Mouse (Mus musculus) intestine, postnatal 0 days (tissue): ENCODE data around the gene Olfr521. TPM values are rescaled to one million over a fixed set of nuclear protein-coding genes. Genes with fewer than 3 reads are reported as not detected.

Experiments
- ATAC-seq: fragments of 200-750 bp; cut with Nextera tagmentation; 2 replicates; pipeline ENCODE4 v1.8.0; 2017; ENCODE audit warnings: mild to moderate bottlenecking, moderate TSS enrichment, moderate library complexity
- H3K27ac ChIP-seq: fragments of 300-500 bp; sonication (generic); 2 replicates; pipeline ENCODE4 v1.5.1; 2014; ENCODE audit warnings: mild to moderate bottlenecking, low read depth, low read length, moderate library complexity
- H3K27me3 ChIP-seq: fragments of 300-500 bp; sonication (generic); replicated peaks from 2 replicates; pipeline ENCODE4 v1.6.1; 2014; ENCODE audit warnings: low read length, mixed read lengths; ENCODE audit not compliant: control insufficient read depth, insufficient read depth
- H3K36me3 ChIP-seq: fragments of 300-500 bp; sonication (generic); 2 replicates; pipeline ENCODE4 v1.6.1; 2014; ENCODE audit warnings: mild to moderate bottlenecking, moderate library complexity; ENCODE audit not compliant: control insufficient read depth, insufficient read depth
- H3K4me1 ChIP-seq: fragments of 300-500 bp; sonication (generic); replicated peaks from 2 replicates; pipeline ENCODE4 v1.6.1; 2014; ENCODE audit warnings: antibody characterized with exemption, low read length, mixed read lengths; ENCODE audit not compliant: control insufficient read depth, insufficient read depth
- H3K4me2 ChIP-seq: fragments of 300-500 bp; sonication (generic); replicated peaks from 2 replicates; pipeline ENCODE4 v1.6.1; 2014; ENCODE audit warnings: low read depth, mild to moderate bottlenecking, moderate library complexity
- H3K4me3 ChIP-seq: fragments of 300-500 bp; sonication (generic); 2 replicates; pipeline ENCODE4 v1.5.1; 2014; ENCODE audit warnings: low read depth, low read length
- H3K9ac ChIP-seq: fragments of 300-500 bp; sonication (generic); 2 replicates; pipeline ENCODE4 v1.6.1; 2014; ENCODE audit warnings: mild to moderate bottlenecking, low read depth, low read length
- H3K9me3 ChIP-seq: fragments of 300-500 bp; sonication (generic); 2 replicates; pipeline ENCODE4 v1.6.1; 2016; ENCODE audit warnings: mixed run types; ENCODE audit not compliant: control insufficient read depth
- CTCF ChIP-seq: sonication (generic); IDR thresholded peaks from 2 replicates; pipeline ENCODE4 v1.5.1; 2016; ENCODE audit warnings: low read depth, mild to moderate bottlenecking, control low read depth, antibody characterized with exemption, moderate library complexity
- WGBS: fragments of 180-500 bp; shearing (Covaris S2); extraction: QIAGEN DNeasy Blood & Tissue Kit; methylation state at CpG from one replicate; pipeline ENCODE4 v1.1.7; 2014; 5-methylcytosine and 5-hydroxymethylcytosine counted together
- polyA plus RNA-seq: library from polyadenylated mRNA; unstranded; fragments of >200 nt; fragmentation: Nextera tagmentation; extraction: Ambion mirVana; gene quantifications from 2 replicates; pipeline ENCODE4 v1.2.1, GENCODE M21; 2015

Olfr521 gene
- polyA plus RNA-seq, 1 experiment from 2014 or later, result not detected

DNA sequence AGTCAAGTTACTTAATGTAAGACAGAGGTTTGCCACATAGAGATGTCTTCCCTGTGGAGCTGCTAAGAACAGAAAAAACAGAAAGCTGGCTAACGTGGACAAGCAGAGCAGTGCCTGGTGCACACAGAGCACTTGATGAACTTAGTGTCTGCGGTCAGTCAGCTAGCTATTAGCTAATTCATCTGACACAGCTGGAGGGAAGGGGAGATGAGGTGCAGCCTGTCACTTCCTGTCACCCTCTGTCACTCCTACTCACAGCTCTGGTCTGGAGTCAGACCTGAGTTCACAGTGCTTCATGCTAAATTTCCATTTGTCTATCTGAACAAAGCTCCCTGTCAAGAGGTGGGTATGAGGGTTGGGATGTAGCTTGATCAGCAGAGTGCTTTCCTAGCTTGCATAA lies 30.8 kb downstream of the Olfr521 start:
- peaks cover 7% of the 10 kb centered on the region; the same call in 1 of the 2 replicates for H3K27me3 ChIP-seq
- H3K36me3 ChIP-seq, result no peaks in the 10 kb centered on the region
- no peak overlapping the region for H3K9ac ChIP-seq
- TF ChIP-seq CTCF, result no peak
- no peak overlapping the region for H3K4me3 ChIP-seq
- no peaks in the 10 kb centered on the region for H3K9me3 ChIP-seq
- 60% methylated on average over 2 of the region's 2 CpGs for WGBS
- no peaks in the 10 kb centered on the region for H3K4me1 ChIP-seq
- no peak for ATAC-seq
- no peak overlapping the region for H3K4me2 ChIP-seq
- no peak overlapping the region for H3K27ac ChIP-seq

DNA sequence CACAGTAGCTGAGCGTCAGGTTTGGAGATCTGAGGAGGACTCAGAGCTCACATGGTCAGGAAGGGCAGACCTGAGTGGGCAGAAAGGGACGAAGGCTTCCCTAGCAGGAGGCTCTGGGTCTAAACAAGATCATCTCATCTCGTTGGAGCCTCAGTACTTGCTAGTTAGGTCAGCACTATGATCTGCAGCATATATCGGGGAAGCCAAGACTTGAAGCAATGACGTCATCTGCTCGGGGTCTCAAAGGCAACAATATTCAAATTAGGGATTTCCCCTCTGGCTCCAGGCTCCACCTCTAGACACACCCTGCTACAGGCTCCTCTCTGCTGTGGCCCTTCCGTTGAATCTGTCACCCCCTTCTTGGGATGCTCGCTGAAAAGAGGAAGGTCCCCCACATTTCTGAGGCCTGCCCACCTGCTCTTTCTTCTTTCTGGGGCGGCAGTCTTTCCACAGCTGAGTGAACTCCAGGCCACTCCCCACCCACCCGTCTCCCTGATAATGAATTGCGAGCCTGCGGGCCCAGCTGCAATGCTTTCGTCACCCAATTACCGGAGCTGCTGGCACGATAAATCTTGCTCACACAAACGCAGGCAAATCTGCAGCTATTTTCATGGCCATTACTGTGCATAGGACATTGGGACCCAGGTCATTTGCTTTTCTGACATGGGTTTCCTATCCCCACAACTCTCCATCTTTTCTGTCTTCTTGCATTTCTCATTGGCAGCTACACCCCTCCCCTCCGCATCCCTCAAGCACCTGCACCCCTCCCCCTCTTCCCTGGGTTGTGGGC lies 32.1 kb downstream of the Olfr521 start:
- WGBS, result 17% methylated on average over 17 of the region's 17 CpGs
- H3K9me3 ChIP-seq, result no peaks in the 10 kb centered on the region
- no peak overlapping the region for H3K4me2 ChIP-seq
- no peak for TF ChIP-seq CTCF
- no peak overlapping the region for H3K9ac ChIP-seq
- ATAC-seq, result no peak
- H3K4me3 ChIP-seq, result no peak overlapping the region
- H3K27ac ChIP-seq, result no peak overlapping the region
- H3K36me3 ChIP-seq, result no peaks in the 10 kb centered on the region
- H3K4me1 ChIP-seq, result no peaks in the 10 kb centered on the region
- H3K27me3 ChIP-seq, result peaks cover 7% of the 10 kb centered on the region; the same call in 1 of the 2 replicates

DNA sequence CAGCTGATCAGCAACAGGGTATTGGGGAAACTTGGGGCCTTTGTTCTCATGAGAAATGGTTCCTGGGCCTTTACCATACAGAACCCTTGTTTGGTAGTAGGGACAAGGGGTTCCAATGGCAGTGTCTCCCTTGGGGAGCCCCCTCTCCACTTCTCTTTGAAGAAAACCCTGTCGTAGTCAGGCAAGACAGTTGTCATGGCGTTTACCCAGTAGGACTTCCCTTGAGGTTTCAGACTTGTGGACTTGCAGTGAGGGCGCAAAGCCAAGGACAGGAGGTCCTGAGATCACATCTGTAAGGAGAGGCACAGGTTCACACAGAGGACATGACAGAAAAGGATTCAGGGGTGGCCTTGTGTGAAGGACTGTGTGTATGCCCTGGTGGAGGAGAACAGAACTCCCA lies 33.2 kb downstream of the Olfr521 start:
- Histone ChIP-seq H3K27me3 (peaks cover 7% of the 10 kb centered on the region; the same call in 1 of the 2 replicates), H3K27ac (no peak overlapping the region), H3K4me3 (no peak overlapping the region), H3K9me3 (no peaks in the 10 kb centered on the region), H3K36me3 (no peaks in the 10 kb centered on the region), H3K4me1 (no peaks in the 10 kb centered on the region), H3K4me2 (no peak overlapping the region), H3K9ac (no peak overlapping the region)
- ATAC-seq, result no peak
- 0 out of 2 replicates have a peak, but pooled peaks have one; percentile 1 for TF ChIP-seq CTCF
- 88% methylated on average over 3 of the region's 3 CpGs for WGBS

DNA sequence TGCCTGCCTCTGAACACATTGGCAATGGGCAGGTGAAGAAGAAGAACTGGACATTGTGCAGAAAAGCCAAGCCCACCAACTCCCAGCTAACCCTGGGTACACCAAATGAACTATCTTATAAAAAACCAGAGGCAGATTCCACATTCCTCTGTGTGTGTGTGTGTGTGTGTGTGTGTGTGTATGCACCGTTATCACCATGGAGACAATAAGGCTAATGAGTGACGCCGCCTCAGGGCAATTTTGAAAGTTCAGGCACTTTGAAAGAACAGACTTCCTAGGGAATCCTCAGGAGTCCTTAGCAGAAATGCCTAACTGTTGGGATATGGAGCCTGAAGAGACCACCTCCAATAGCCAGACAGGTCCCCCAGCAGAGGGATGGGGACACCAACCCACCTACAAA lies 34.0 kb downstream of the Olfr521 start:
- Histone ChIP-seq H3K4me1 (no peaks in the 10 kb centered on the region), H3K27ac (no peak overlapping the region), H3K9ac (no peak overlapping the region), H3K36me3 (no peaks in the 10 kb centered on the region), H3K4me2 (no peak overlapping the region), H3K4me3 (no peak overlapping the region), H3K9me3 (no peaks in the 10 kb centered on the region), H3K27me3 (peaks cover 7% of the 10 kb centered on the region; the same call in 1 of the 2 replicates)
- TF ChIP-seq CTCF, result no peak
- 76% methylated on average over 3 of the region's 3 CpGs for WGBS
- ATAC-seq, result no peak

DNA sequence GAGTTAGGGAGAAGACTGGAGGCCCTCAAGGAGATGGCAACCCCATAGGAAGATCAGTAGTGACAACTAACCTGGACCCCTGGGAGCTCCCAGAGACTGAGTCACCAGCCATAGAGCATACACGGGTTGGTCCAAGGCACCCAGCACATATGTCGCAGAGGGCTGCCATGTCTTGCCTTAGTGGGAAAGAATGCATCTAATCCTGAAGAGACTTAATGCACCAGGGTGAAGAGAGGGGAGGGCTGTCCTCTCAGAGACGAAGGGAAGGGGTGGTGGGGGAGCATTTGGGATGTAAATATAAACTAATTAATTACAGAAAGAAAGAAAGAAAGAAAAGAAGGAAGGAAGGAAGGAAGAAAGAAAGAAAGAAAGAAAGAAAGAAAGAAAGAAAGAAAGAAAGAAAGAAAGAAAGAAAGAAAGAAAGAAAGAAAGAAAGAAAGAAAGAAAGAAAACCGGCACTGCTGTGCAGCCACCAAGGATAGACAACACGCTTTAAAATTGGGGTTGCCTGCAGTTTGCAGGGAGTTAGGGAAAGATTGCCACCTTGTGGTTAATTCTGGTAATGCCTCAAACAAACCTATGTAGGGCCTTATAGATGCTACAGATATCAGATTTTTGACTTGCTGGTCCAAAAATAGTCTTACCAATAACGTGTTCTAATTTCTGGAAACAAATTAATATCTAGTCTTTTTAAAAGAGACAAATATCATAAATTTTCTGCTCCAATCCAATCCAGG lies 34.8 kb downstream of the Olfr521 start:
- H3K36me3 ChIP-seq, result no peaks in the 10 kb centered on the region
- H3K27me3 ChIP-seq, result peaks cover 7% of the 10 kb centered on the region; the same call in 1 of the 2 replicates
- no peak overlapping the region for H3K27ac ChIP-seq
- no peak overlapping the region for H3K4me2 ChIP-seq
- no peaks in the 10 kb centered on the region for H3K9me3 ChIP-seq
- H3K4me3 ChIP-seq, result no peak overlapping the region
- no peaks in the 10 kb centered on the region for H3K4me1 ChIP-seq
- peak; percentile 88 for TF ChIP-seq CTCF
- ATAC-seq, result no peak
- no peak overlapping the region for H3K9ac ChIP-seq
- 35% methylated on average over 6 of the region's 6 CpGs for WGBS

DNA sequence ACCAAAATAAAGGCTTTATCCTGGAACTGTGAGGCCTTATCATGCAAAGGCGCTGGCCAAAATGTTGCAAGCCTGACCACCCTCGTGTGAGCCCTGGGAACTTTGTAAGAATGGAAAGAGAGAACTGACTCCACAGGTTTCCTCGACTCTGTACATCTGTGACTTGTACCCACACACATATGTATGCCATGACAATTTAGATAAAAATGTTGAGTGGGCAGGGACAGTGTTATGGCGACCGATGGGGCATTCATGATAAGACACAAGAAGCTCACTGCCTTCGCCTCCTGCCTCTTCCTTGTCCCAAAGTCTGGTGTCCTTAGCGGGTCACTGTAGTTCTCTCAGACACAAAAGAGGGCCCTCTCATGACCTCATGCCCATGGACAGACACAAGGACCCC lies 35.8 kb downstream of the Olfr521 start:
- Histone ChIP-seq H3K9ac (no peak overlapping the region), H3K4me1 (no peaks in the 10 kb centered on the region), H3K4me3 (no peak overlapping the region), H3K36me3 (no peaks in the 10 kb centered on the region), H3K27ac (no peak overlapping the region), H3K9me3 (no peaks in the 10 kb centered on the region), H3K27me3 (peaks cover 7% of the 10 kb centered on the region; the same call in 1 of the 2 replicates), H3K4me2 (no peak overlapping the region)
- no peak for ATAC-seq
- WGBS, result 72% methylated on average over 7 of the region's 7 CpGs
- TF ChIP-seq CTCF, result no peak
